Mouse (Mus musculus): ENCODE measurements at regions not wholly inside any gene's neighbourhood (a gene's known extent, or its start where the extent isn't known, plus 50 kb on each side); places are given as distances from the start of the nearest gene placed in this dataset.

- TF ChIP-seq CTCF (IDR thresholded peaks at IDR 0.05; ENCODE audit: low read depth) (no peak), EP300 (IDR thresholded peaks at IDR 0.05; ENCODE audit: low read depth) (no peak)
Observed at GRCm38 (mm10) chr16:24238075-24238555, 155.2 kb upstream of the Lpp start.

Data from heart, postnatal 0 days (tissue).